Mouse (Mus musculus) 3T3-L1 (cell line): ENCODE measurements around the gene Asb6.

ENCODE experiments used
- DNase-seq: peaks from one replicate; pipeline ENCODE4 v3.0.0-alpha.2; 2015; ENCODE audit warnings: low read depth, low spot score

Gene Asb6

DNA sequence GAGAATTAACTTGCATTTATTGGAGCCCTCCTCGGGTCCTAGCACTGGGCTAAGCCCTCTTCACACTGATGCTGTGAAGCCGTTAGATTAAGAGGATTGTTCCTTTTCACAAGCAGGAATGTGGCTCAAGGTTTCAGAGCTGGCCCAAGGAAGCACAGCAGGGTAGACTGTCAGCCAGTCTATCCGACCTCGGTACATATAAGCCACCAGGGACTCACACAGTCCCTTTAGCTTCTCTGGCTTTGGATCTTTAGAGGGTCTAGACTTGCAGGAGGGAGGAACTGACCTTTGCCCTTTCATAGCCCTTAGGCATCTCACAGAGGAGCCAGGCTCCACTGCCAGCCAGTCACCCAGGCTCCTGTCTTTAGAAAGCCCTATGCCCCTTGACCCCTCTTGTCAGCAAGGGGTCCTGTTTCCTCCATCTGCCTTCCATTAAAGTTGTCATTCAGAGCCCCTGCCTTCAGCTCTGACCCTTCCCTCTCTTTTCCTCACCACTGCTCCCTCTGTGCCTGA is at the start of gene Asb6:
TSS of gene Asb6 (minus strand) at position 51 of the 513 bp plus-strand sequence.
- no peak for DNase-seq

DNA sequence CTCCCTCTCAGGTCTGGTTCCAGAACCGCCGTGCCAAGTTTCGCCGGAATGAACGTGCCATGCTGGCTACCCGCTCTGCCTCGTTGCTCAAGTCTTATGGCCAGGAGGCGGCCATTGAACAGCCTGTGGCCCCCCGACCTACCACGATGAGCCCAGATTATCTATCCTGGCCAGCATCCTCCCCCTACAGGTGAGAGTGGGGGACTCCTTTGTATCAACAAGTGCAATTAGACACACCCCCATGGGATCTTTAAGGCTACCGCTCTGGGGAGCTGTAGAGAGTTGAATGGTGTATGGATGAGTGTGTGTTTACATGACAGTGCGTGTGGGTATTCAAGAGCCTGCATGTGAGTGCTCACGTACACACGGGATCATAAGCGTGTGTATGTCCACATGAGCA is 49.3 kb upstream of the Asb6 start:
- no peak for DNase-seq

DNA sequence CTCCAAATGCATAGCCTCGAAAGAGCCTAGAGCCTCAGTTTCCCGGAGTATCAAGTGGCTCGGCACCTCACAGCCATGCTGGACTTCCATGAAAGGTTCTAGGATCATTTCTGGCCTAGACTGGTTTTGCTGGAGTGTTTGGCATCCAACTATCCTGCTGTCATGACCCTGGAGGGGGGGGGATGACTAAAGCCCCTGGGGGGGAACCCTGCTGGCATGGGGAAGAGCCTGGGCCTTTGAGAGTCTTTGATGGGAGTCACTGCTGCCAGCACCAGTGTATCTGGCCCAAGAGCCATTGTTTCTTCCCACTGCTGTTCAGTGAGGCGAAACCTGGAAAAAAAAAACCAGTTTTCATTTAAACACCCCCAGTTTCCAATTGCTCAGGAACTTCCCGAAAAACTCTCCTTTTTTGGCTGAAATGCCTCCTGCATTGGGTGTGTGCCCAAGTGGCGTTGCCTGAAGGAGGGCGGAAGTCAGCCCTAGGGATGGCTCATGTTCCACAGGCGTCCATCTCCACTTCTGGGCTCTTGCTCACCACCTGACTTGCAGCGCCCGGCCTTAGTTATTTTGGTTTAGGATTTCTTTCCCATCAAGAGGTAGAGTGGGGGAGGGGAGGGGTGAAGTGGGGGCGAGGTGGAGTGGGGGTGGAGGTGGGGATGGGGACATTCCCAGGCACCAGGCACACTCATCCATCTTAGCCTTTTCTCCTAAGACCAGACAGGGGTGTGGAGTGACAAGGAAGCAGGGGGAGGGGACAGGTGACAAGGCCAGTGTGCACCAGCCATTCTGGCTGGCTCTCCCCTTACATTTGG is 45.7 kb upstream of the Asb6 start:
- DNase-seq: peak; percentile 74

DNA sequence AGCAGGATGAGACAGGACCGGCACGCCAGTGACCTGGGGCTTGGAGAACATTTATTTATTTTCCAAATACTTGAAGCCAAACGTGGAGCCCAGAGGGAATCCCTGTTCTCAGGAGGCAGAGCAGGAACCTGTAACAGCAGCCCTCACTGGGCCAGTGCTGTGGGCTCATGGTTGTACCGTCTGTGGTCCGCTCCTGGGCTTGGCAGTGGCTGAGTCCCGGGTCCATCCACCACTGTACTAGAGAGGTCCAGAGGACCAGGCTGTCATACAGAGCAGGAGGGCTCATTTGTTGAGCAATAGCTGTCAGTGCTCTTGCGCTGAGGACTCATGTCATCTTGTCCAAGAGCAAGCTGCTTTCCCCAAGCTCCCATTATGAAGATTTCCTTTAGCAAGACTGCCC is 45.0 kb upstream of the Asb6 start:
- DNase-seq: no peak

DNA sequence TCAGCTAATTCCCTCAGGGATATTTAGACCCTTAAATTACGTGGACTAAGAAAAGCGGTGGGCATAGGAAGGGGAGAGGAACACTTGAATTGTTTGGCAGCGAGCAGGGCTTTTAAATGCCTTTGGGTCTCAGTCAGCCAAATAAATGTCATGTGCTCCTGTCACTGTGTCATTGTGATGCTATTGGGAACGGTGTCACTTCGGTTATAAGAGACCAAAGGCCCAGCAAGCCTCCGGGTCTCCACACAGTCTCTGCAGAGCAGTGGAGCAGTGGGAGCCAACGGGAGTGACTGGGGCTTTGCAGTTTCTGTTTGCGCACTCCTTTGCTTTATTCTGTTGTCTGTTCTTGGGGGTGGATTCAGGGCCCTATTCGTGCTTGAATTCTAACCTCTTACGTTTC is 44.3 kb upstream of the Asb6 start:
- DNase-seq: no peak

DNA sequence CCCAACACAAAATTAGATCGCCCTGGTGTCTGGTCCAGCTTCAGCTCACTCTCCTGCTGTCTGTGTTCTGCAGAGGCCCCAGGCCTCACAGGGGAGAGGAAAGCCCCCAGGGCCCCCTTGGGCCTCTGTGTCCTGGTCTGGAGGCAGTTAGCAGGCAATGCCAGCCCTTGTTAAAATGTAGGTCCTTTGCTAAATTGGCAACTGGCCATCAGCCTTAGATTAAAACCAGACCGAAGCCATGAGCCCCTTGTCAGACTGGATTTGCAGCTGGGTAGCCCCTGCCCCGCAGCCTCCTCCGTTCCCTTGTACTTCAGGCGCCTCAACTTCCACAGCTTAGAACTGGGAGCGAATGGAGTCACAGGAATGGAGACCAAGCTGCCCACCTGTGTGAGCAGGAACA is 42.5 kb upstream of the Asb6 start:
- DNase-seq: no peak

DNA sequence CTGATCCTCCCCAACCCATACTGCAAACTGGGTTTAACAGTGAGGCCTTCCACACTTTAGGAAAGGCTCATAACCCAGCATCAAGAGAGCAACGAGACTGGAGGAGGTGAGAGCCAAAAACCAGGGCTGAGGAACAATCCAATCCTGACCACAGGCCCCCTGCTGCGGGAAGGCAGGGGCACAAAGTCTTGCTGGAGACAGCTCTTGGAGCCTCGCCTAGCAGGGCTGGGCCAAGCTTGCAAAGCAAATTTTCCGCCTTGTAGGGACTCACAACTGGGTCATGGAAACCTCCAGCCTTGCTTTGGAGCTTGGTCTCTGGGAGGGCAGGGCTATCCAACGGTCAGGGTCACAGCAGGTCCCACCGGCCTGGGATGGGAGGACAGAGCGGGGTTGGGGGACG is 40.7 kb upstream of the Asb6 start:
- peak; percentile 75 for DNase-seq

DNA sequence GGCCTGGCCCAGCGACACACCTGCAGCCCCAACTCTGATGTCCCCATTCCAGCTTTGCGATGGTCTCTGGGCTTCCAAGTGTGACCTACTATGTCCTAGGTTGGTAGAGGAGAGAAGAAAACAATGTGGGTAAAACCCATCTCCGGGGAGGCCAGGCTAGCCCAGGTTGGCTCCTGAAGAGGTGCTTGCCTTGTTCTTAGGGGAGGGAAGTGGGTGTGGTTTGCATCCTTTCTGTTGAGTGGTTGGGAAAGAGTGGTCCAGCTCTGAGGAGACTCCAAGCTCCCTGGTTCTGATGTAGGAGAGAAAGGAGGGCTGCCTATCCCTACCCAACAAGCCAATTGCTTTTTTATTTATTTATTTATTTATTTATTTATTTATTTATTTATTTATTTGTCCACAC is 35.3 kb upstream of the Asb6 start:
- DNase-seq: peak; percentile 58

DNA sequence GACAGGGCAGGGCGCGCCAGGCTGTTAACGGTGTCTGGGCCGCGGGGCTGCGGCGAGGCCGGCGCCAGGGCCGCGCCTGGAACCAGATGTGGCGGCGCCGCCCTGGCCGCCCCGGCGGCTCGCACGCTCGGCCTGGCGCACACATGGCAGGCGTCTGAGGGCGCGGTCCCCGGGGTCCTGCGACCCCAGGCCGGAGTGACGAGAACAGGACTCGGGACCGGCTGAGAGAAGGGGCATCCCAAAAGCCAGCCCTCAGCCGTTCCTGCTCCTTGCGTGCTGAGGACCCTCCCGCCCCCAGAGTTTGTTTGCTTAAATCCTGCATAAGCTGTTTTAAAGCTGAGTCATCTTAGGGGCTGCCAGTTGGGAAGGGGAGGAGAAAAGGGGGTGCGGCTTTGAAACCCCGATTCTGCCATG is 34.8 kb upstream of the Asb6 start:
- DNase-seq: peak; percentile 80

DNA sequence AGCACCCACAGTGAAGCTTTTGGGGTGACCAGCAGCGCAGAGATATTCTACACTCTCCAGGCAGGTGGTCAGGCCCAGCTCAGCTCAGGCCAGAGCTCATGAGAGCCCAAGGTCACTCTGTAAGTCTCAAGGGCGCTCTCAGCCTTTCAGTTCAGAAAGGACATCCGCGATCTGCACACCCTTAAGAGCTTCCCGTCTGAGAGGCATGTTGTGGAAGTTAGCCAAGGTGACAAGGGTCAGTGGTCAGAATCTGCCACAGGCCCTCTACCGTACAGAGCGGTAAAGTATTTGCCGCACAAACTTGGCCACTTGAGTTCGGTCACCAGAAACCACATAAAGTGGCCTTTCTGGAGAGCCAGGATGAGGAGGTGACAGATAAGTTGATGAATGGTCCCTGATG is 33.4 kb upstream of the Asb6 start:
- no peak for DNase-seq

DNA sequence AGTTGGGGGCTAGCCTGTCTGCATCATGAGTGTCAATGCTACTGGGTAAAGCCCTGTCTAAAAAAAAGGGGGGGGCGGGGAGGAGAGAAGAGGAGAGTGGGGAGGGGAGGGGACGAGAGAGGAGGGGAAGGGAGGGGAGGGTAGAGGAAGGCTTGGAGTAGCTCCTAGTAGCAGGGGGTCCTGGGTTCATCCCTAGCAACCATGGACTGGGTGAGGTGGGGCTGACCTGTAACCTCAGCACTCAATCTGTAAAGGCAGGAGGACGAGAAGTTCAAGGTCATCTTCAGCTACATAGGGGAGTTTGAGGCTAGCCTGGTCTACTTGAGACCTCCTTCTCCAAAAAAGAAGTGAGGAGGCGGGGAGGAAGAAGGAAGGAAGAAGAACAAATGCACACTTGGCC is 31.9 kb upstream of the Asb6 start:
- DNase-seq: no peak

DNA sequence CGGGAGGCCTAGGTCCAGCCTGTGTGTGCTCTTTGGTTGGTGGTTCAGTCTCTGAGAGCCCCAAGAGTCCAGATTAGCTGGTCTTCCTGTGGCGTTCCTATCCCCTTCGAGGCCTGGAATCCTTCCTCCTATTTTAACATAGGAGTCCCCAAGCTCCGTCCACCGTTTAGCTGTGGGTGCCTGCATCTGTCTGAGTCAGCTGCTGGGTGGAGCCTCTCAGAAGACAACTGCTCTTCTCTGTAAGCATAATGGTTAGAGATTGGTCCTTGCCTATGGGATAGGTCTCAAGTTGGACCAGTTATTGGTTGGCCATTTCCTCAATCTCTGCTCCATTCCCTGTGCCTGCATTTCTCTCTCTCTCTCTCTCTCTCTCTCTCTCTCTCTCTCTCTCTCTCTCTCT is 29.6 kb upstream of the Asb6 start:
- DNase-seq: no peak

DNA sequence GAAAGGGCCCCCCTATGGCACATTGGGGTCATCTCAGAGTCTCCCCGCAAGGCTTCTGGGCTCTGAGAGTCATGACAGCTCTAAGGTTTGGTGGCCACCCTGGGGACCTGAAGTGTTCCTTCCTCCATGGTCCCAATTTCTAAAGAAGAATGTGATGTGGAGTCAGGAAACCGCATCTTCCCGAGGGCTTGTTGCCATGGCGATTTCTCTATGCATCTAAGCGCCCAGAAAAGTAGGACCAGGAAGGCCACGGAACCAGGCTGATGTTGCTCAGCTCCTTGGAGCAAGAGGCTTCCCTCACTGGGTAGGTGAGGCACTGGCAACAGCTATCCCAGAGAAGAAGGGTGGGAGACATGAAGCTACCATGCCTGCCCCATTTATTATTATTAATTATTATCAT is 26.9 kb upstream of the Asb6 start:
- no peak for DNase-seq

DNA sequence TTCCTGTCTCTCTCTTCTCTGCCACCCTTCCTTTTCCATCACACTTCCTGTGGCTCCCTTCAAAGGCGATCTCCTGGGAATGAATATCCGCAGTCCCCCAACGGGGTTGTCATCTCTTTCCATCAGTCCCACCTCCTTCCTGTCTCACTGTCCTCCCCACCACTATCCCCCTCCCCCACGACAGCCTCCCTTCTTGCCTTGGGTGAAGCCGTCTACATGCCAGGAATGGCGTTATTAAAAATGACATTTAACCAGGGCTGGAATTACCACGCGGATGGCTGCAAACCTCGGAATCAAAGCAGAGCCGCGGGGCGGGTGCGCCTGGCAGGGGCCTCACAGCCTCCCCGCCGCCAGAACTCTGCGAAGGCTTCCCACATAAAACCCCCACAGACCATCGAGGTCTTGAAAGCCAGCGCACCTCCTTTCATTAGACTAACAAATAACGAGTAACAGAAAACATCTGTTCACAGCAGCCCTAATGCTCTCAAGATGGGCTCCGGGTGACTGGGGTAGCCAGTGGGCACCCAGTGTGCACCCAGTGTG is 22.7 kb upstream of the Asb6 start:
- no peak for DNase-seq

DNA sequence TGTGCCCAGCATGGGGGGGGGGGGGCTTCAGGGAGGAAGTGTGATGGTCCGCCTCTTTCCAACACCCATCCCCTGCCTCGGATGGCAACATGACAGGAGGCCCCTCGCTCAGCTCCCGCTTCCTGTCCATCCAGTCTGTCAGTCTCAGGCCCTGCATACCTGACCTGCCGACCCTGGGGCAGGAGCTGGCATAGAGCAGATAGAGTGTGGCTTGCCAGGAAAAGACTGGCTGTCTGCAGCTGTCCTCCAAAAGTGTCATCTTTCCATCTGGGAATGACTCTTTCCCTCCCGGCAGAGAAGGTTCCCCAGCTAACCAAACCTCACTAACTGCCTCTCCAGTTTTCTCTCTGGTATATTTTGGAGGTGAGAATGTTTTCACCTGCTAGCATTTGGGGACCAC is 20.4 kb upstream of the Asb6 start:
- peak; percentile 25 for DNase-seq

DNA sequence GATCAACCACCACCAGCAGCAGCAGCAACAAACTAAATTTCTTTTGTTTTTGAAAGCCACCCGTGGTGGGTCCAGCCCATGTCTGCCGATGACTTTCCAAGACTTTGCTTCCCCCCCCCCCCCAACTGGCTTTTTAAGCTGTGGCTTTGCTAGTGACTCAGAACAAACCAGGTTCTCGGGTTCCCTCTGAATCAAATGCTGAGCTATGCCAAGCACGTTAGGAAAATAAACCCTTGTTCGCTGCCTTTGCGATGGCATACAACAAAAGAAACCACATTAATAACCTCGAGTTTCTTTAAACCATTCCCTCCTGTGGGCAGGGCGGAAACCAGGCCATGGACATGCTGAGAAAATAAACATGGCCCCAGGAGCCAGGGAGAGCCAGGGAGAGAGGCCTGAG is 18.1 kb upstream of the Asb6 start:
- DNase-seq: peak; percentile 83

DNA sequence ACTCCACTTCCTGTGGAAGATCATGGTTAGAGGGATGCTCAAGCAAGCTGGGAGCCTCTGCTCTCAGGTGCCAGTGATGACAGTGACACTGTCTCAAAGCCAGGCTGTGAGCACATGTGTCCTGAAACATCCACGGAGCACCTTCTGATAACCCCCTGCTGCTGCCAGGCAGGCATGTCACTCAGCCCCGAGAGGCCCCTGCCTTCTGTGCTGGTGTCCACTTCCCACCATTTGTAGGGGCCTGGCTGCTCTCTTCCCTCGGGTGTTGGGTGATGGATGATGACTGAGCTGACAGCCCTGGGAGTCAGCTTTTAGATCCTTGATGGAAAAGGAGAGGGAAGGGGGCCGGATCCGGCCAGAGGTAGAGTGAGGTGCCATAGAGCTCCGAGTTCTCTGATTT is 16.6 kb upstream of the Asb6 start:
- no peak for DNase-seq

DNA sequence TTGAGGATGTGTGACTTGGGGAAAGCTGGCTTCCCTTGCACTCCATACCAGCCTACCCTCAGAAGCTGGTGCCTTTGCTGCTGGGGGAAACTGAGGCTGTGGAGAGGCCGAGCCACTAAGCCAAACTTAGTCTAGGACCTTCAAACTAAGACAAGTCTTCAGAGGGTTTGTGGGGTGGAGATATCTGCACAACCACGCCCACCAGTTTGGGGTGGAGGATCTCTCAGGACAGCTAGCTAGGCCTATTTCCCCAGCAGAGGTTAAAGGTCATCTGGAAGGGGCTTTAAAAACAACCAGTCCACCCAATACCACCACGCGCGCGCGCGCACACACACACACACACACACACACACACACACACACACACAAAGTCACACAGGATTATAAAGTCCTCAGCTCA is 16.1 kb upstream of the Asb6 start:
- peak; percentile 28 for DNase-seq

DNA sequence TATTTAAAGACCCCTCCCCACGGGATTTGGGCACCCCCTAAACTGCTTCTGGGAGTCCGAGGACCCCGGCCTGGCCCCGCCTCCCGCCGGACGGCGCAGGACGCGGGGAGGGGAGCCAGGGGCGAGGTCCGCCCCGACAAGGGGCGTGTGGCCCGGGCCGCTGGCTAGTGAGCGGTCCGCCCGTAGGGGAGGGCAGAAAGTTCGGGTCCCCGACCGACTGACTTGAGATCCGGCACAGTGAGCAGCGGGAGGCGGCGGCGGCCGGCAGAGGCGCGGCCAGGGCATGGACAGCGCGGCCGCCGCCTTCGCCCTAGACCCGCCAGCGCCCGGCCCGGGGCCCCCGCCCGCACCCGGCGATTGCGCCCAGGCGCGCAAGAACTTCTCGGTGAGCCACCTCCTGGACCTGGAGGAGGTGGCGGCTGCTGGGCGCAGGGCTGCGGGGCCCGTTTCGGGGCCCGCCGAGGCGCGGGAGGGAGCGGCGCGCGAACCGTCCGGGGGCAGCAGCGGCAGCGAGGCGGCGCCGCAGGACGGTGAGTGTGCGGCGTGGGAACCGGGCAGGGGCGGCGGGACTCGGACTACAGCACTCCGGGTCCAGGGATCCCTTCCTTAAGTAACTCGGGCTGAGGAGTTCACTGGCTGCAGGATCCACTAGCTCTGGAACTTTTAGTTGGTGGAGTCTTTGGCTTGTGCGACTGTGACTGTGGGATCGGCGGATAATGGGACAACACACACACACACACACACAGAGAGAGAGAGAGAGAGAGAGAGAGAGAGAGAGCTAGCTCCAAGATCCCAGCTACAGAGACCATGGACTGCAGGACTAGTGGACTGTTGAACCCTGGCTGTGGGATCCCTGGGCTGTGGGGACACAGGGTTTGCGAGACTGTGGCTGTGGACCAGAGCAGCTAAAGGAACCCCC is 15.3 kb upstream of the Asb6 start:
- DNase-seq: peak; percentile 39

DNA sequence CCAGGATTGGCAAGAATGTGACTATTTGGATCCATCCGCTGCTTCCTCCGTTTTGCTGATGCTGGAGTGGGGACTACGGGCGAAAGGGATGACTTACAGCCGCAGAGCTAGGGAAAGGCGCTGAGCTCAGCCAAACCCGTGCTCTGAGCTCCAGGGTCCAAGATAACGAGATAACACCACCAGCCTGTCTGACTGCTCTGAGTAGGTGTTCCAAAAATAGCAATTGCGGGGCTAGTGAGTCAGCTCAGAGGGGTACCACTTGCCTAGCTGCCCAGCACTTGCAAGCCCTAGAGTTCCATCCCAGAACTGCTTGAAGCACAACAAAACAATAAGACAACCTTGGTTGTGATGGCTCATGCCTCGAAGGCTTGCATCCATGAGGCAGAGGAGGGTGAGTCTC is 12.5 kb upstream of the Asb6 start:
- no peak for DNase-seq

DNA sequence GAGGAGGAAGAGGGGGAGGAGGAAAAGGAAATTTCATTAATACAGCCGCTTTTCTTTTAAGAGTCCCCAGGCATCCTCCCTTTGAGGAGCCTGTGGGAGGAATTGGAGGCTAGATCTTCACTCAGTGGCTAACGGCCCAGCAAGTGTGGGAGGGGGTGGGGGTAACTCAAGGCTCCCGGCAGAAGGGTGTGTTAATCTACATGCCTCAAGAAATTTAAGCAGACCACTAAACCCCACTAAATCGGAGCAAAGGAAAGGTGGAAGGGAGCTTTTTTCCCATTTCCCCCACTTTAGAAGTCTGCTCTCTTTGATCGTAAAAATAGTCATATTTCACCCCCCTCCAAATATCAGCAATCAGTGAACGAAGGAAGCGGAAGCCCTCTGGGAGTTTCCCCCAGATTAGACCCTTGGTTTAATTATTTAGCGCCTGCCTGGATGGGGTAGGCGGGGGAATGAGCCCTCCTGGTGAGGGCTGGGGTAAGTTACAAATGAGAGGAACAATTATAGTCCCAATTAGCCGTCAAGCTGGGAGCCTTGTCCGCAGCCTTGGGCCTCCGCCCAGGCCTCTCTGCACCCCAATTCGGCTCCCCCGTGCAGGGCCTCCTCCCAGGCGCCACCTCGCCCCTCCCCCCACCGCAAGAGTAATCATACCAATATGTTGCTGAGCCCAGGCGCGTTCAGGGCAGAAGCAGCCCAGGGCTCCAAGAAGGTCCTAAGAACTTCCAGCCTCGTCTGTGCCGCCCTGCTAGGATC is 6.3 kb upstream of the Asb6 start:
- DNase-seq: no peak
